Mouse (Mus musculus) kidney, postnatal 25 days (tissue): Measurements from ENCODE around the gene Pcare.
"Not testable (repeated sequence)": the region's sequence is repeated elsewhere in the genome, so short reads cannot be mapped to it uniquely, and the experiment has no call there.

ENCODE experiments used
- DNase-seq, 2 experiments: peaks; one replicate each; pipeline ENCODE4 v3.0.0; 2021; ENCODE audit warnings: mixed read lengths in 2 of 2

Gene Pcare

GRCm38 (mm10) chr17:71752831-71753230 is at the start of gene Pcare:
Gene Pcare (minus strand): TSS chr17:71752894.
- DNase-seq, result no peak

GRCm38 (mm10) chr17:71795521-71796205 is 43.0 kb upstream of the Pcare start:
- no peak for DNase-seq

DNA sequence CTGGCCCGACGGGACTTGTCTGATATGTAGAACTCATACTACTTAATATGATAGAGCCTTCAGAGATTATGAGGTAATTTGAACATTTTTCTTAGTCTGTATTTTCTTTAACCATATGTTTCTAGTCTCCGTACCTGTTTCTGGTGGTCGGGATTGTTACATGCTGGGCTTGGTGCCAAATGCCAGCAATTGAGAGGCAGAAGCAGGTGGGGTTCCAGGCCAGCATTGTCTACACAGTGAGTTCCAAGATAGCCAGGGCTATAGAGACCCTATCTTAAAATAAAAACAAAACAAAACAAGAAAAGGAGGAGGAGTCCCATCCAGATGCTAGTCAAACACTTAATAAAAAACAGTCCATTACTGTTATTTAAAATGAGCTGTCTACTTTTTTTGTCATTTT is 38.9 kb upstream of the Pcare start:
- no peak for DNase-seq

- DNase-seq, result no peak
Observed at GRCm38 (mm10) chr17:71791109-71791508, 38.4 kb upstream of the Pcare start.

DNA sequence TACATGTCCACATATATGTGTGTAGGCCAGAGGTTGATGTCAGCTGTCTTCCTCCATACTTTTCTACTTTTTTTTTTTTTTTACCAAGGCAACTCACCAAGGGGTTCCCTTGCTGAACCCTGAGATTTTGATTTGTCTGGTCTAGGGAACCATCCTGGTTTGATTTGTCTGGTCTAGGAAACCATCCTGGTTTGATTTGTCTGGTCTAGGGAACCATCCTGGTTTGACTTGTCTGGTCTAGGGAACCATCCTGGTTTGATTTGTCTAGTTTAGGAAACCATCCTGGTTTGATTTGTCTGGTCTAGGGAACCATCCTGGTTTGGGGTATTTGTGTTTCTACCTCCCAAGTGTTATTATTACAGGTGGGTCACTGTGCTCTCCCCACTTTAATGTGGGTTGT is 33.8 kb upstream of the Pcare start:
- no peak for DNase-seq

GRCm38 (mm10) chr17:71783366-71783735 is 30.7 kb upstream of the Pcare start:
- DNase-seq, result no peak

- DNase-seq, result peak in 1 of 2 experiments; percentile 40
Observed at GRCm38 (mm10) chr17:71782699-71783365, 30.1 kb upstream of the Pcare start.

DNA sequence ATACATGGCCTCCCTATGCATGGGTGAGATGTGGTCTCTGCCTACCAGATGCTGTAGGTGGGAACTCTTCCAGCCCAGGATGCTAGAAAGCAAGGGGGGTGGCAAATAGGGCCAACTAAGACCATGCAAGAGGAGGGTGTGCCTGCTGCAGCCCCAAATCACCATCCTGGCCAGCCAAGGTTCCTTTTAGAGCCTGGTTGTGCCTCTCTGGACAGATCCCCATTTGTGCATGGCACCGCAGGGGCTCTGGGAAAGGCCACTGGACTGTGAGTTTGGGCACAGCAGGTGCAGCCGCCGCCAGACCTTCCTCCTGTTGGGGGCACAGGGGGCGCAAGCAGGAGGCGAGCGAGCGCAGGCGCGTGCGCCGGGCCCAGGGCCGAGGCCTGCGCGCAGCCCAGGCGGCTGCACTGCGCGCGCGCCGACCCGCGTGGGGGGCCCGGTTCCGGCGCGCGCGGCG is 29.6 kb upstream of the Pcare start:
- no peak for DNase-seq

- peak in 1 of 2 experiments; percentile 10 for DNase-seq
Observed at GRCm38 (mm10) chr17:71780945-71781344, 28.3 kb upstream of the Pcare start.

DNA sequence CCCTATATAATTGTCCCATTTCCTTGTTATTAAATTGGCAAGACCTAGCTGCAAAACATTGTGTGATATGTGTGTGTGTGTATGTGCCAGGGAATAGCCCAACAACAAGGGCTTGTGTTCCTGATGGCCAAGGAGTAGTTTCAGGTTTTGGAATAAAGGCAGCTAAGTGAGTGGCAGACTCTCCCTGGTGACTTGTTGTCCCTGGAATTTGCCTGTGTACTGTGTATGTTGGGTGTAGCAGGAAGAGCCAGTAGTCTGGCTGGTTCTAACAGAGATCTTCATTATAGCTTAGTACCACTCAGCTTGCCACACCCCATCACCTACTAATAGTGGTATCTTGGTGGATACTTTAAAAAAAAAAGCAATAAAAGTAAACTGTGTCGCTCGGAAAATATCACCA is 27.8 kb upstream of the Pcare start:
- no peak for DNase-seq

DNA sequence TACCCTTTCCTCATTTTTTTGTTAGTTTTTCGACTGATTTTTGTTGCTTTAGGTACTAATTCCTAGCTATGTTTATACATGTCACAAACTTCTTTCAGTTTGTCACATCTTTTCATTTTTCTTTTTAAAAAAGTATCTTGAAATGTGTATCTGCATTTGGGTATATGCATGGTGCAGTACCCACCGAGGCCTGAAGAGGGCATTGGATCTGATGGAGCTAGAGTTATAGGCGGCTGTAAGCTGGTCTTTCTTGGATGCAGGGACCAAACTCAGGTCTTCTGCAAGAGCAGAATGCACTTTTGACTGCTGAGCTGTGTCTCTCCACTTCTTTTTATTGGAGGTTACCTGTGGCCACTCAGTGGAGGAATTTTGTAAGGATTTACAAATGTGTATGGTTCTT is 26.0 kb upstream of the Pcare start:
- no peak for DNase-seq

- DNase-seq, result no peak
Observed at GRCm38 (mm10) chr17:71775279-71775678, 22.6 kb upstream of the Pcare start.

- no peak for DNase-seq
Observed at GRCm38 (mm10) chr17:71774173-71774572, 21.5 kb upstream of the Pcare start.

DNA sequence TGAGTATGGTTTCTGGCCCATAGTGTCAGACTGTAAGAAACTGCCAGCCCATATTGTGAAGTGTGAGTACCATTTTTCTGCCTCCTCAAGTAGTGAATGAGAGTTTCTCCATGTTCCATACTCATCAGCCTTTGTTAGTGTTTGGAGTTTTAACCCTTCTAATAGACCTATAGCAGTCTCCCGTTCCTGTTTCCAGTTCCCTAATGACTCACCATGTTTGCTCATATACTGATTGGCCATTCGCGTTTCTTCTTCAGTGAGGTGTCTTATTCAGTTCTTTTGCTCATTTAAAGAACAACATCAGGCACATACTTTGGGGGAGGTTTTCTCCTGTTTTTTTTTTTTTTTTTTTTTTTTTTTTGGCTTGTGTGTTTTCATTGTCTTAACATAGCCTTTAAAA is 18.0 kb upstream of the Pcare start:
- DNase-seq, result no peak

GRCm38 (mm10) chr17:71769564-71769963 is 16.9 kb upstream of the Pcare start:
- DNase-seq, result no peak

- not testable (repeated sequence) for DNase-seq
Observed at GRCm38 (mm10) chr17:71768173-71768572, 15.5 kb upstream of the Pcare start, which contains the start of gene Clip4. Gene Clip4 (plus strand): TSS chr17:71768473.

DNA sequence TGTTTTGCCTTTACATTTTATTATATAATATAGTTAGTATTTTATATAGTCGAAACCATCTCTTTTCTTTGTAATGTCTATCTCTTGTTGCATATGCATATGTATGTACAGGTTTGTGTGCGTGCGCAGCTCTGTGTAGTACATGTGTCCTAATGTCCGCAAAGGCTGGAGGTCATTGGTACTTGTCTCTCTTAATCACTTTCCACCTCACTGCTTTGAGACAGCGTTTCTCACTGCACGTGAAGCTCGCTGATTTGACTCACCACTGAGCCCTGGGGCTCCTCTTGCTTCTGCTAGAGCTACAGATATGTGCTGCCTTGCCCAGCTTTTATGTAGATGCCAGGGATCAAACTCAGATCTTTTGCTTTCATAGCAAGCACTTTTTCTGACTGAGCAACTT is 7.8 kb upstream of the Pcare start:
- no peak for DNase-seq

GRCm38 (mm10) chr17:71749616-71750168 is 3.0 kb downstream of the Pcare start:
- no peak for DNase-seq

DNA sequence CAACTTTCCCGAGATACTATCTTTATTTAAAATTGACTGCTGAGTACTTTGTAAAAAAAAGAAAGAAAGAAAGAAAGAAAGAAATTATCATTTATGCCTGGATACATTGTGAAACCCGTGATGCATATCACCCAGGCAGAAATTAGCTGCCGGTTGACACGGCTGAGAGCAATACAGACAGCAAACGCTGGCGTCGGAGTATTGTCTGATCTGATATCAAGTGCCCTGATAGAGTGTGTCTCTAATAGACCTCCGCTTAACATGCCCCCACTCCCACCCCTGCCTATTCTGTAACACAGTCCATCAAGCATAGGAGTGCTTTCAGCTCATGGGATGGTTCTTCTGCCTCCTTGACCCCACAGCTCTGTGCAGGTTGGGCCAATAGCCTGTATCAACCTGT is 5.1 kb downstream of the Pcare start:
- DNase-seq, result no peak

- no peak for DNase-seq
Observed at GRCm38 (mm10) chr17:71746114-71746513, 6.6 kb downstream of the Pcare start.

DNA sequence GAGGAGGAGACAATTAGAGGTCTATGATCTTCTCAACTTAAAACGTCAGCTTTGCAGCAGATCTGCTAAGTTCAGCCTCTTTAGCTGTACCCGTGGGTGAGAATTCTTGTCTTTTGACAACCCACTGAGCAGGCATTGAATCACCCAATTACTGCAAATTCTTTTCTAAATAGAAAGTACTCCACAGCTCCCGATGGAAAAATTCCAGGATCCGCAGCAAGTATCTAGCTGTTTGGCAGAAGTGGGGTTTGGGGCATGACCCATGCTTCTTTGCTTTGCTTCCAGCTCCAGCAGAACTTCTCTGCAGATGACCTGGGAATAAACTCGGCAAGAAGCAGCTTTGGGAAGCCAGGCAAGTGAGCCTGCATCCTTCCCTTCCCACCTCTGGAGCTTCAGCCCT is 9.8 kb downstream of the Pcare start:
- peak in 1 of 2 experiments; percentile 19 for DNase-seq

- no peak for DNase-seq
Observed at GRCm38 (mm10) chr17:71742156-71742555, 10.5 kb downstream of the Pcare start.

DNA sequence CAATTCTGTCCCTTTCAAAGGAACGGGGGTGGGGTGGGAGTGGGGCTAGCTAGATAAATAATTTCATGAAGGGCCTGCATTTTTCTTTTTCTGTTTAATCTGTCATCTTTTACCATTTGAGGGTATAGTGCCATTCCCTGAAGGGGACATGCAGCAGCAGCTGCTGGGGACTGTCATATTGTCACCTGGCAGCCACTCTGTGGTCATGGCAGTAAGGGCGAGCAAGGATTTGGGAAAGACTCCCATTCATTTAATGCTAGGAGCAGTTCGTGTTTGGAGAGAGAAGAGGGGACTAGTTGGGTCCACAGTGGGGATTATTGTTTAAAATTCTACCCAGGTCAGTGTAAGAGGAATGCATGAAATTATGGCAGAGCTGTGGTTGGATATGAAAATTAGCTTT is 16.3 kb downstream of the Pcare start:
- DNase-seq, result no peak

DNA sequence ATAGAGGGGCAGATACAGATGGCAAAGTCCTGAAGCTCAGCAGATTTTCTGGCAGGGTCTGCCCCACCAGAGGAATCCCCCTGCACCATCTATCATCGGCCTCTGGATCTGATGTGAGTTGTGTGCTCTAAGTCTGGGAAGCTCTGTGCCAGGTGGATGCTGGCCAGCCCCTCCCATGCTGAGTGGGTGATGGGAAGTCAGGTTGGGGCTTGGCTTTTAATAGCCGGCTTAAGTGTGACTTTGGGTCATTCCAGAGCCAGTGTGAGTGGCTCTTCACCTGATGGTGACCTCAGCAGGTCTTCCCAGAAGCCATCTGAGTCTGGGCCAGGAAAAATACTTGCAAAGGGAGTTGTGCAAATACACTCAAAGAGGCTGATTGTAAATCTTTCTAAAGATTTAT is 22.0 kb downstream of the Pcare start:
- no peak for DNase-seq
